Mouse (Mus musculus): ENCODE measurements around the gene Hdac10. TPM values are rescaled to one million over a fixed set of nuclear protein-coding genes. Genes with fewer than 3 reads are reported as not detected.

Hdac10 gene
- polyA plus RNA-seq, 1 experiment from 2014 or later, result 15.0 TPM

- Histone ChIP-seq H3K9ac (replicated peaks; ENCODE audit: low read depth, low read length) (peak within 1 kb of the TSS; percentile 90), H3K36me3 (ENCODE audit: control insufficient read depth, insufficient read depth, low read length) (peaks cover 33% of the 10 kb centered on the region), H3K4me1 (ENCODE audit: control insufficient read depth, insufficient read depth, low read length) (peaks cover 6% of the 10 kb centered on the region; the same call in 1 of the 2 replicates), H3K27ac (ENCODE audit: low read length) (peak within 1 kb of the TSS; percentile 33; the same call in 1 of the 2 replicates), H3K4me2 (replicated peaks; ENCODE audit: low read depth, low read length) (peak within 1 kb of the TSS; percentile 94), H3K27me3 (ENCODE audit: control insufficient read depth, insufficient read depth, low read length) (no peaks in the 10 kb centered on the region), H3K4me3 (ENCODE audit: low read depth, low read length) (peak within 1 kb of the TSS; percentile 98), H3K9me3 (ENCODE audit: control insufficient read depth, low read depth, low read length) (no peaks in the 10 kb centered on the region)
- ATAC-seq (ENCODE audit: insufficient number of reproducible peaks, insufficient read depth, low FRiP score, low read depth), result peak; percentile 94
- 1% methylated on average over 38 of the region's 38 CpGs for WGBS
Observed at GRCm38 (mm10) chr15:89088607-89089247, 39.8 kb downstream of the Hdac10 start, which contains the start of gene Selenoo. TSS of gene Selenoo (plus strand) at chr15:89089084.

DNA sequence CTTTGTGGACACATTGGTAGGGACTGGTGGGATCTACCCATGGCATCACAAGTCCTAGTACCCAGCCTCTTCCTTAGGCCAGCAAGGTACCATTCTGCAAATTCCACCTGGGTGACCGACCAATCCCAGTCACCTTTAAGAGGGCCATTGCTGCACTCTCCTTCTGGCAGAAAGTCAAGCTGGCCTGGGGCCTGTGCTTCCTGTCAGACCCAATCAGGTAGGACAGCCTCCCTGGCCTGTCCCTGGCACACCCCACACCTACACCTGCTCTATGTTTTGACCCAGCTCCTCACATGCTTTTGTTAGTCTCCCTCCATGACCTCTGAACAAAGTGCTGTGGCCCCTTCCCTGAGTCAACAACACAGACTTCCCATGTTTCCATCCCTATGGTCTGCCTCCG, 43.7 kb downstream of the Hdac10 start:
- no peak for ATAC-seq (ENCODE audit: insufficient number of reproducible peaks, insufficient read depth, low FRiP score, low read depth)
- WGBS, result 86% methylated on average over 2 of the region's 2 CpGs
- no peaks in the 10 kb centered on the region for H3K9me3 ChIP-seq (ENCODE audit: control insufficient read depth, low read depth, low read length)
- H3K4me2 ChIP-seq (replicated peaks; ENCODE audit: low read depth, low read length), result no peak overlapping the region
- H3K9ac ChIP-seq (replicated peaks; ENCODE audit: low read depth, low read length), result no peak overlapping the region
- no peak overlapping the region for H3K27ac ChIP-seq (ENCODE audit: low read length)
- H3K27me3 ChIP-seq (ENCODE audit: control insufficient read depth, insufficient read depth, low read length), result no peaks in the 10 kb centered on the region
- no peak overlapping the region for H3K4me3 ChIP-seq (ENCODE audit: low read depth, low read length)
- peaks cover 2% of the 10 kb centered on the region; the same call in 1 of the 2 replicates for H3K4me1 ChIP-seq (ENCODE audit: control insufficient read depth, insufficient read depth, low read length)
- peaks cover 38% of the 10 kb centered on the region for H3K36me3 ChIP-seq (ENCODE audit: control insufficient read depth, insufficient read depth, low read length)

DNA sequence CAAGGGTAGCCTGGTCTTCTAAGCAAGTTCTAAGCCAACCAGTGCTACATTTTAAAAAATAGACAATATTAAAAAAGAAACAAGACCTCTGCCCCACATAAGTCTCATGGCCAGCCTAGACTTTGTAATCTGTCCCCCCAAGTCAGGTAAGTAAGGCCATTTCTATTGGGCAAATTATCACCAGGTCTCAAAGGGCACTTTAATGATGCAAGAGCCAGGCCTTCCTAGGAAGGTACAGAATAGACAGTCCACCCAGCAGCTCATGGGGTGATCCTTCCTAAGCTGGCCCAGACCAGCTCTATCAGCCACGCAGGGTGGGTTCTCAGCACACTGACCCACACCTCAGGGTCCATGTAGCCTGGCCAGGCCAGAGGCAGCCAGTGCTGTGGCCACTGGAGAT, 44.6 kb downstream of the Hdac10 start:
- no peak for ATAC-seq (ENCODE audit: insufficient number of reproducible peaks, insufficient read depth, low FRiP score, low read depth)
- no peaks in the 10 kb centered on the region for H3K27me3 ChIP-seq (ENCODE audit: control insufficient read depth, insufficient read depth, low read length)
- H3K4me2 ChIP-seq (replicated peaks; ENCODE audit: low read depth, low read length), result no peak overlapping the region
- peaks cover 38% of the 10 kb centered on the region for H3K36me3 ChIP-seq (ENCODE audit: control insufficient read depth, insufficient read depth, low read length)
- no peak overlapping the region for H3K27ac ChIP-seq (ENCODE audit: low read length)
- no peaks in the 10 kb centered on the region for H3K4me1 ChIP-seq (ENCODE audit: control insufficient read depth, insufficient read depth, low read length)
- H3K9me3 ChIP-seq (ENCODE audit: control insufficient read depth, low read depth, low read length), result no peaks in the 10 kb centered on the region
- no peak overlapping the region for H3K9ac ChIP-seq (replicated peaks; ENCODE audit: low read depth, low read length)
- H3K4me3 ChIP-seq (ENCODE audit: low read depth, low read length), result no peak overlapping the region
- WGBS, result 93% methylated on average over 1 of the region's 1 CpGs

- Histone ChIP-seq H3K27ac (ENCODE audit: low read length) (no peak overlapping the region), H3K36me3 (ENCODE audit: control insufficient read depth, insufficient read depth, low read length) (peaks cover 13% of the 10 kb centered on the region; the same call in 1 of the 2 replicates), H3K9me3 (ENCODE audit: control insufficient read depth, low read depth, low read length) (no peaks in the 10 kb centered on the region), H3K4me2 (replicated peaks; ENCODE audit: low read depth, low read length) (peak overlapping the region; percentile 25; the same call in 1 of the 2 replicates), H3K27me3 (ENCODE audit: control insufficient read depth, insufficient read depth, low read length) (no peaks in the 10 kb centered on the region), H3K9ac (replicated peaks; ENCODE audit: low read depth, low read length) (no peak overlapping the region), H3K4me1 (ENCODE audit: control insufficient read depth, insufficient read depth, low read length) (peaks cover 29% of the 10 kb centered on the region), H3K4me3 (ENCODE audit: low read depth, low read length) (no peak overlapping the region)
- ATAC-seq (ENCODE audit: insufficient number of reproducible peaks, insufficient read depth, low FRiP score, low read depth), result no peak
- 55% methylated on average over 9 of the region's 9 CpGs for WGBS
Observed at GRCm38 (mm10) chr15:89078208-89078836, 50.2 kb downstream of the Hdac10 start.

DNA sequence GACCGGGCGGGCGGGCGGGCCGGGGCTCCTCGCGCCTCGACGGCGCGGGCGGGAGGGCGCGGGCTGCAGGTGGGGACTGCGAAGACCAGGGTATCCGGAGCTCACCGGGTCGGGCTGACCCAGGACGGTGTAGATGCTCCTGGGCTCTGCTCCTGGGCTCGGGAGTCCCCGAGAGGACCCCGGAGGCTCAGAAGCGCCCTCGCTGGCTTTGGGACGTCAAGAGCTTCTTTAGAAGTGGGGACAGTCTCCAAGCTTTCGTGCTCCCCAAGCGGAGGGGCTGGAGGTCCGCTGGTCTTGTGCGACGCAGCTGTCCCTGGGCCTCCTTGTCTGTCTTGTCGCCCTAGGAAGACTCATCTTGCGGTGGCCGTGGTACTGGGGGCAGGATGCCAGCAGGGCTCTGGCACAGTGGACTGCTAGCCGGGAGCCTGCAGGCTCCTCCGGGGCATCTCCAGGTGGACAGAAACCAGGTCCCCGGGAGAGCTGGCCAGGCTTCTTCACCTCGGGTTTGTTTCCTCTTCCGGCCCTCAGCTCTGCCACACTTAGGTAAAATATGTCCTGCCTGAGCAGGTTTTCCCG, 52.3 kb downstream of the Hdac10 start:
- H3K27me3 ChIP-seq (ENCODE audit: control insufficient read depth, insufficient read depth, low read length), result no peaks in the 10 kb centered on the region
- H3K4me1 ChIP-seq (ENCODE audit: control insufficient read depth, insufficient read depth, low read length), result peaks cover 29% of the 10 kb centered on the region
- peak; percentile 50; the same call in 1 of the 2 replicates for ATAC-seq (ENCODE audit: insufficient number of reproducible peaks, insufficient read depth, low FRiP score, low read depth)
- H3K4me2 ChIP-seq (replicated peaks; ENCODE audit: low read depth, low read length), result peak overlapping the region; percentile 79
- peaks cover under 1% of the 10 kb centered on the region; the same call in 1 of the 2 replicates for H3K36me3 ChIP-seq (ENCODE audit: control insufficient read depth, insufficient read depth, low read length)
- H3K27ac ChIP-seq (ENCODE audit: low read length), result peak overlapping the region; percentile 76
- H3K4me3 ChIP-seq (ENCODE audit: low read depth, low read length), result peak overlapping the region; percentile 83
- WGBS, result under 1% methylated on average over 36 of the region's 39 CpGs
- H3K9ac ChIP-seq (replicated peaks; ENCODE audit: low read depth, low read length), result peak overlapping the region; percentile 89
- H3K9me3 ChIP-seq (ENCODE audit: control insufficient read depth, low read depth, low read length), result no peaks in the 10 kb centered on the region

DNA sequence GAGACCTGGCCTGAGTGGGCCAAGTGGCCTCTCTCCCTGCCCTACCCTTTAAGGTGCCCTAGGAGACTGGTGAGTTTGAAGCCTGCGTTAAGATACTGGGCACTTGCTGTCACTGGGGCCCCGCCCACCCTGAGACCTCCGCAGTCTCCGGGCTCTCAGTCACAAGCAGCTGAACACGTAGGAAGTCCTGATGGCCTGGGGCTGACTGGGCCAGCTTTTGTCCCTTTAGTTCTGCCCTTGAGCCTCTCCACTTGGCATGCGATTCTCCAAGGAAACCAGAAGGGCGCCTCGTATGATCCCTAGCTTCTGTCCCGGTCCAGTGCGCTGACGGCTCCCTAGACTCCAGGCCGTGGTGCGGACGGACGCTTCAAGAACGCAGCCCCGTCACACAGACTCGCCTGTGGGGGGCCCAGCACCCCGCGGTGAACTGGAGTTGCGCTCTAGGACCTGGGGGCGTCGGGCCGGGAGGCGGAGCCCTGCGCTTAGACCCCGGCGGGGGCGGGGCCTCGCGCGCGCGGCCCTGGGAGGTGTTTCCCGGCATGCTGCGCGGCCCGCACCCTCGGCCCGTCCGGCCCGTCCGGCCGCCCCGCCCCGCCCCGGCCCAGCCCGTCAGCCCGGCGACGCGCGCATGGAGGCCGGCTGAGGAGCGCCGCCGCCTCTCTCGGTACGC, 52.9 kb downstream of the Hdac10 start:
- Histone ChIP-seq H3K27me3 (ENCODE audit: control insufficient read depth, insufficient read depth, low read length) (no peaks in the 10 kb centered on the region), H3K9me3 (ENCODE audit: control insufficient read depth, low read depth, low read length) (no peaks in the 10 kb centered on the region), H3K4me3 (ENCODE audit: low read depth, low read length) (peak overlapping the region; percentile 83), H3K9ac (replicated peaks; ENCODE audit: low read depth, low read length) (peak overlapping the region; percentile 89), H3K4me2 (replicated peaks; ENCODE audit: low read depth, low read length) (peak overlapping the region; percentile 79), H3K27ac (ENCODE audit: low read length) (peak overlapping the region; percentile 76), H3K4me1 (ENCODE audit: control insufficient read depth, insufficient read depth, low read length) (peaks cover 29% of the 10 kb centered on the region), H3K36me3 (ENCODE audit: control insufficient read depth, insufficient read depth, low read length) (no peaks in the 10 kb centered on the region; the same call in 1 of the 2 replicates)
- ATAC-seq (ENCODE audit: insufficient number of reproducible peaks, insufficient read depth, low FRiP score, low read depth), result peak; percentile 96
- WGBS, result under 1% methylated on average over 57 of the region's 59 CpGs

DNA sequence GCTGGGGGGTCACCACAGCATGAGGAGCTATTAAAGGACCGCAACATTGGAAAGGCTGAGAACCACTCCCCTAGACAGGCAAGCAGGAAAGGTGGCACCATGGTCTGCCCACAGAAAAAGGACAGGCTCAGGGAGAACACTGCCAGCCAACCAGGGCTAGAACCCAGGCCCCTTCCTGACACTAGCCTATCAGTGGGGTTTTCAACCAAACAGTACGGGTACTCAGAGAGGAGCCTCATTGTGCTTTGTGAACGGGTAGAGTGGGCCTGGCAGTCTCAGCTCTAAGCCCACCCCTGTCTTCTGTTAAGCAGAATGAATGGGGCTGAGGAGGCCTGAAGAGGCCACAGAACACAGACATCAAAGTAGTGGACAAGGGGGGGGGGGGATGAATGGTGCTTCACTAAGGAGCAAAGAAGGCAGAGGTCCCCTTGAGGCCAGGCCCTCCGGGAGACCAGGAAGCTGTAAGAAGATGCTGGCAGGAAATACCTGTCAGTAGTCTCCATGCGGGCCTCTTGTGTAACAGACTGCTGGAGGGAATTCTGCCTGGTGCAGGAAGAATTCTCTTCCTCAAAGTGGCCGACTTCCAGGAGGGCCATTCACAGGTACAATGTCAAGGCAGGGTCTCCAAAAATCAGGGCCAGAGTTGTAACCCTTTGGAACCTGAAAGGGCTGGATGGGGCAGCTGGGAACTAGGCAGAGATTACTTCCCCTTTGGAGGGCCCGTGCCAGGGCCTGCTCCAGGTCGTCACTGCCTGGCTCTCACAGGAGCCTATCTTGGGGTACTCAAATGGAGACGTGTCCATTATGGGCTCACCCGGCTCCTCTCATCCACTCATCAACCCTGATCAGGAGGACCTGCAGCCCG, 53.7 kb downstream of the Hdac10 start, which contains the start of gene Trabd:
Gene Trabd (plus strand): TSS at position 512 of the 865 bp plus-strand sequence.
- peak within 1 kb of the TSS; percentile 76 for H3K27ac ChIP-seq (ENCODE audit: low read length)
- peaks cover 29% of the 10 kb centered on the region for H3K4me1 ChIP-seq (ENCODE audit: control insufficient read depth, insufficient read depth, low read length)
- H3K4me2 ChIP-seq (replicated peaks; ENCODE audit: low read depth, low read length), result peak within 1 kb of the TSS; percentile 79
- H3K27me3 ChIP-seq (ENCODE audit: control insufficient read depth, insufficient read depth, low read length), result no peaks in the 10 kb centered on the region
- no peaks in the 10 kb centered on the region for H3K9me3 ChIP-seq (ENCODE audit: control insufficient read depth, low read depth, low read length)
- H3K4me3 ChIP-seq (ENCODE audit: low read depth, low read length), result peak within 1 kb of the TSS; percentile 83
- ATAC-seq (ENCODE audit: insufficient number of reproducible peaks, insufficient read depth, low FRiP score, low read depth), result peak; percentile 4; the same call in 1 of the 2 replicates
- WGBS, result 22% methylated on average over 11 of the region's 11 CpGs
- H3K36me3 ChIP-seq (ENCODE audit: control insufficient read depth, insufficient read depth, low read length), result no peaks in the 10 kb centered on the region
- peak within 1 kb of the TSS; percentile 89 for H3K9ac ChIP-seq (replicated peaks; ENCODE audit: low read depth, low read length)

Measured in stomach, embryonic 14.5 days (tissue).